Mouse (Mus musculus) spleen, adult 2 months (tissue): ENCODE measurements around the gene Nceh1.

Source experiments
- CTCF ChIP-seq: fragments of 200-500 bp; IDR thresholded peaks from 2 replicates; pipeline ENCODE4 v1.5.1; 2011; ENCODE audit warnings: mild to moderate bottlenecking, inconsistent platforms; ENCODE audit not compliant: insufficient read depth, insufficient read length, insufficient replicate concordance; ENCODE audit errors: extremely low read depth
- POLR2A ChIP-seq: fragments of 200-500 bp; IDR thresholded peaks from 2 replicates; pipeline ENCODE4 v1.6.1; 2011; ENCODE audit warnings: low read depth, low read length, inconsistent platforms

DNA sequence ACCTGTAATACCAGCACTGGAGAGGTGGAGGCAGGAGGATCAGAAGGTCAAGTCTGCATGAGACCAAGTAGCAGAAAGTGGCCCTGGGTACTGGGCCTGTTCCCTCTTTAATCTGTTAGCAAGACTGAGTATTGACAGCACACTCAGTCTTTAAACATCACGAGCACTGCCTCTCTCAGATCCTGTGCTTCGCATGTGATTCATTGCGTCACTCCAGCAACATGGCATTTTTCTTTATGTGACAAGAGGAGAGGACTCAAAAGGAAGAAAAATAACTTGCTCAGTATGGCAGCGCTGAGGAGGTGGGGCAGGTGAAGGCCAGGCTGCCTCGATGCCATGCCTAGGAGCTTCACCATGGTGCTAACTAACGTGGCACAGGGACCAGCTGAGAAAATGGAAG is 9.1 kb downstream of the Nceh1 start:
- no peak for TF ChIP-seq POLR2A
- no peak for TF ChIP-seq CTCF
